Mouse (Mus musculus) hindbrain, embryonic 12.5 days (tissue): Measurements from ENCODE around the gene Ptn. TPM values are rescaled to one million over a fixed set of nuclear protein-coding genes. Genes with fewer than 3 reads are reported as not detected.
A peak's percentile ranks its signal among the peaks of the same experiment; 100 is the strongest.

Source experiments
- ATAC-seq: fragments of 200-750 bp; cut with Nextera tagmentation; 2 replicates; pipeline ENCODE4 v1.8.0; 2017; ENCODE audit warnings: moderate TSS enrichment; ENCODE audit not compliant: low FRiP score
- H3K27ac ChIP-seq: fragments of 300-500 bp; sonication (generic); 2 replicates; pipeline ENCODE4 v1.5.1; 2016; ENCODE audit warnings: mild to moderate bottlenecking
- H3K27me3 ChIP-seq: fragments of 300-500 bp; sonication (generic); 2 replicates; pipeline ENCODE4 v1.6.1; 2016; ENCODE audit warnings: mild to moderate bottlenecking
- H3K36me3 ChIP-seq: fragments of 300-500 bp; sonication (generic); 2 replicates; pipeline ENCODE4 v1.6.1; 2016; ENCODE audit warnings: mild to moderate bottlenecking
- H3K4me1 ChIP-seq: fragments of 300-500 bp; sonication (generic); 2 replicates; pipeline ENCODE4 v1.6.1; 2016
- H3K4me2 ChIP-seq: fragments of 300-500 bp; sonication (generic); replicated peaks from 2 replicates; pipeline ENCODE4 v1.6.1; 2016; ENCODE audit warnings: mild to moderate bottlenecking
- H3K4me3 ChIP-seq: fragments of 300-500 bp; sonication (generic); 2 replicates; pipeline ENCODE4 v1.5.1; 2016; ENCODE audit warnings: mild to moderate bottlenecking
- H3K9ac ChIP-seq: fragments of 300-500 bp; sonication (generic); 2 replicates; pipeline ENCODE4 v1.6.1; 2016; ENCODE audit warnings: mild to moderate bottlenecking, moderate library complexity
- H3K9me3 ChIP-seq: fragments of 300-500 bp; sonication (generic); replicated peaks from 2 replicates; pipeline ENCODE4 v1.6.1; 2016; ENCODE audit warnings: mild to moderate bottlenecking
- WGBS: fragments of 180-500 bp; shearing (Covaris S2); methylation state at CpG from one replicate; pipeline ENCODE4 v1.1.7; 2016; 5-methylcytosine and 5-hydroxymethylcytosine counted together
- polyA plus RNA-seq: library from polyadenylated mRNA; unstranded; fragments of >200 nt; fragmentation: Nextera tagmentation; extraction: Ambion mirVana; gene quantifications from 2 replicates; pipeline ENCODE4 v1.2.1, GENCODE M21; 2016

The Ptn gene
- polyA plus RNA-seq, 1 experiment from 2014 or later, result 500 TPM

DNA sequence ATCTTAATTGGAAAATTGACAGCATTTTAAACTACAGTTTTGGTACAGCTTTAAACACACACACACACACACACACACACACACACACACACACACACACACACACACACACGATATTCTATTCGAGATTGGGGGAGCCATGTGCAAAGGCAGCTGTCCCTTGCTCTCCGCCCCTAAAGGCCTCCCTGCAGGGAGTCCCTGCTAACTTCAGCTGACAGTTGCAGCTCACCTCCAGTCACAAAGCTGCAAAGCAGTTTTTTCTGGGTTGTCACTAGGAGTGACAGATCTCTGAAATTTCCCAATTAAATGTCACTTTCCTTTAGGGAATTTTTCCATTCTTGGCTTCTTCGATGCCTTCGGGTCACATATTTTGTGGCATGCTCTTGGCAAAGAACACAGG, 428 bp upstream of the Ptn start:
- peak overlapping the region; percentile 54 for H3K4me3 ChIP-seq
- peak overlapping the region; percentile 85 for H3K27ac ChIP-seq
- WGBS, result 8% methylated on average over 5 of the region's 5 CpGs
- peaks cover 17% of the 10 kb centered on the region for H3K4me1 ChIP-seq
- no peaks in the 10 kb centered on the region for H3K36me3 ChIP-seq
- H3K9me3 ChIP-seq, result no peaks in the 10 kb centered on the region
- no peaks in the 10 kb centered on the region for H3K27me3 ChIP-seq
- peak overlapping the region; percentile 79; the same call in 1 of the 2 replicates for H3K9ac ChIP-seq
- peak; percentile 20; the same call in 1 of the 2 replicates for ATAC-seq
- peak overlapping the region; percentile 59 for H3K4me2 ChIP-seq

DNA sequence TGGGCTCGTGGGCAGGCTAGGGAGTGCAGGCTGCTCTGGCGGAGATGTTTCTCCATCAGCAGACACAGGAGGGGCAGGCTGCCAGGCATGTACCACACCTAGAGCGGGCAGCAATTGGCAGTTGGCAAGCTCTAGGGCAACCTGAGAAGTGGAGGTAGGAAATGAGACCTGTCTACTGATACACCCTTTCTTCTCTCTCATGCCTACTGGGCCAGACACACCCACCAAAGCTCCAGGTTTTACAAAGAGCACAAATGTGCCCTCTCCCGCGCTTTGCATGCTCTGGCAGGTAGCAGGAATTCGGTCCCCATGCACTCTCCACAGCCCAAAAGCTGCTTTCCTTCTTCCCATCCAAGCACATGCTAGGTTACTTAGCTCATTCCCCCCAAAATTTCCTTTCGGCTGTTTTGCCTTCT, 701 bp downstream of the Ptn start:
- peak overlapping the region; percentile 85 for H3K27ac ChIP-seq
- no peaks in the 10 kb centered on the region for H3K9me3 ChIP-seq
- H3K9ac ChIP-seq, result peak overlapping the region; percentile 79
- H3K36me3 ChIP-seq, result no peaks in the 10 kb centered on the region
- peak; percentile 61 for ATAC-seq
- H3K4me2 ChIP-seq, result peak overlapping the region; percentile 59
- peak overlapping the region; percentile 54 for H3K4me3 ChIP-seq
- 2% methylated on average over 7 of the region's 7 CpGs for WGBS
- no peaks in the 10 kb centered on the region for H3K27me3 ChIP-seq
- peaks cover 17% of the 10 kb centered on the region for H3K4me1 ChIP-seq

DNA sequence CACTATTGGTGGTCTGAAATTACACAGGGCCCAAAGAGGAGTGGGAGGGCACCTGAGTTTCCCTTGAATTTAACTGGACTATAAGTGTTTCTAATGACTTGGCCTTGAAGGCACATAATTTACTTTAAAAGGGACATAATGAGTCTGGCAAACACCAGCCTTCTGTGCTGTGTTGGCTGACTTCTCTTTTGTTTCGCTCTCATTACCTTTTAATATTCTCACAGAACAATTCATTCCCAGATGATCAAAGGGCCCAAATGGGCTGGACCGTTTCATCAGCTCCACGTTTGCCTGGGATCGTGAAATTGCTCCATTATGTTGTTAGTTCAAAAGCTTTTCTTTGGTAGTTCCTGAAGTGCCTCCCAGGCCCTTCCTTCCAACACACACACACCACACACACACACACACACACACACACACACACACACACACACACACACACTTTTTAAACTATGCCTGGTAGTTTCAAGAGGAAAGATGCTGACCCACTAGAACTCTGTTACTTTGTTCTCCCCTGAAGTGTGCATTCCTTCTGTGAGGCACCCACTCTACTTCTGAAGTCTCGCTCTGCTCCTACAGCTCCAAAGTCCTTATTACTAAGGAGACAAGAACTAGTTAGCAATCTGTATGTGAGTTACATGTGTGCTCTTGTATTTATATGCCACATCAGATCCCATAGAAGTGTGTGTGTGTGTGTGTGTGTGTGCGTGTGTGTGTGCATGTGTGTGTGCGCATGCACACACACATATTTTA, 1.5 kb downstream of the Ptn start:
- Histone ChIP-seq H3K4me2 (peak overlapping the region; percentile 59), H3K27ac (peak overlapping the region; percentile 85; the same call in 1 of the 2 replicates), H3K36me3 (no peaks in the 10 kb centered on the region), H3K4me3 (peak overlapping the region; percentile 54), H3K4me1 (peaks cover 17% of the 10 kb centered on the region), H3K9ac (peak overlapping the region; percentile 79), H3K9me3 (no peaks in the 10 kb centered on the region), H3K27me3 (no peaks in the 10 kb centered on the region)
- no peak for ATAC-seq
- WGBS, result 20% methylated on average over 7 of the region's 7 CpGs

DNA sequence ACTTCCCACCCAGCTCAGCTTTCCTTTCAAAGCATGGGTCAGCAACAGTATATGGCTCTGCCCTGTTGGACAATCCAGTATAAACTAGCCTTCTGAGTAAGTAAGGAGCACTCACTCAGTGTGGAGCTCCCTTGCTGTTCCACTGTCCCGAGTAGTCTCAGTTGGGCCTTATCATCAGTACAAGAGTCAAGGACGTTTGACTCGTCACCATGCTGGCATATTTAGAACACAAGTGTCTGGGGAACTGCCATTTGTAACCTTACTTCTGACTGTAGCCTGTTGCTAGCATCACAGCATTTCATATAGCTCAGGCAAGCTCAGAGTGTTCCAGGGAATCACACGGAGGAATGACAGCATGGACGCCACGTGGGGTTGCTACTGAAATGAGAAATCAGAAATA, 3.1 kb downstream of the Ptn start:
- Histone ChIP-seq H3K27ac (no peak overlapping the region), H3K4me2 (peak overlapping the region; percentile 24), H3K36me3 (no peaks in the 10 kb centered on the region), H3K9me3 (no peaks in the 10 kb centered on the region), H3K9ac (no peak overlapping the region), H3K4me1 (peaks cover 17% of the 10 kb centered on the region), H3K4me3 (peak overlapping the region; percentile 14; the same call in 1 of the 2 replicates), H3K27me3 (no peaks in the 10 kb centered on the region)
- 75% methylated on average over 6 of the region's 6 CpGs for WGBS
- ATAC-seq, result no peak

DNA sequence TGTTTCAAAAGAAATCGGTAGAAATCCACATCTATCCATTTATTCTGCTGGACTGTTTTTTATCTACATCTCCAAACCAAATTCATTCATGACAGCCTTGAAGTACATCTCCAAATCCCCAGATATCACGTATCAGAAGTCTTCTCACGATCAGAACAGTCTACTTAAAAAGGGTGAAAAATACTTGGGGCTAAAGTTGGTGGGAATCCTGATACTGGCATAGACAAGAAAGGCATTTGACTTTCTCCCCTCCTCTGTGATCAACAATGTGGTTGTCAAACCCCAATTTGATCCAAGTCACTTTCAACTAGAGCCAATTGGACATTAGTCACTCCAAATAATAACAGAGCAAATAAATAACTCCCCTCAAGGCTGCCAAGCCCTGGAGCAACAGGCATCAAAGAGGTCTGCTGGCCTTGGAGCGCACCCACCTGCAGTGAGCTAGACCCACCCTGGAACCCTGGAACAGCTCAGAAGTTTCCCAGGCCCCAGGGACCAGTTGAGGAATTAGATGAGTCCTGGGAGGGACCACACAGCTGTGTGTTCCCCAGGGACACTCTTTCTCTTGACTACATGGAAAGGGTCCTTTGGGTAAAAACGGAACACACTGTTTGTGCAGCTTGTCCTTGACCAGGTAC, 9.6 kb downstream of the Ptn start:
- Histone ChIP-seq H3K36me3 (no peaks in the 10 kb centered on the region), H3K27me3 (no peaks in the 10 kb centered on the region), H3K27ac (no peak overlapping the region), H3K9ac (no peak overlapping the region), H3K4me3 (no peak overlapping the region), H3K9me3 (no peaks in the 10 kb centered on the region), H3K4me2 (no peak overlapping the region), H3K4me1 (peaks cover 14% of the 10 kb centered on the region)
- ATAC-seq, result no peak
- WGBS, result 73% methylated on average over 5 of the region's 5 CpGs

DNA sequence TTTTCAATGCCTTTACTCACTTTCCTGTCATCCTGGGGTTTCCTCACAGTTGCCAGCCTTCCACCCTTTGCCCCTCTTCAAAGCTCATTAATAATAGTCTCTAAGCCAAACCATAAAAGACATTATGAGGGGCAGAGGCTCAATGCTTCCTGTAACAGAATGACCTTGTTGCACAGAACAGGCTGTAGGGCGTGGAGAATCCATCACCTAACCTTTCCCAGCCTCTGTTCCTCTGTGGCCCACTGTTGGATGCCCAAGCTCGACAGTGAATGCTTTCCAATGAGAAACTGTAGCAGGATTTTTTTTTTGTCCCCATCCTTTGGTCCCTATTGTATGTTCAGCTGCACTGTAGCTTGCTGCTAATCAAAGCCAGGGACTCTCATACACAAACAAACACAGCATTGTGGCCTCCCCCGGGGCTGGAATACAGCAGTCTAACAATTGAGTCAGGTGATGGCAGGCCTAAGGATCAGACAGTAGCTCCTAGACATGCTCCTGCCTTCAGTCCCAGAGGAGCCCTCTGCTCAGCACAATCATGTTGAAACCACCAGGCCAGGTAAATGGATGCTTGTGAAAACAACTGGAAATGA, 12.9 kb downstream of the Ptn start:
- Histone ChIP-seq H3K9ac (no peak overlapping the region), H3K4me2 (peak overlapping the region; percentile 15; the same call in 1 of the 2 replicates), H3K9me3 (no peaks in the 10 kb centered on the region), H3K4me3 (no peak overlapping the region), H3K36me3 (no peaks in the 10 kb centered on the region), H3K27ac (peak overlapping the region; percentile 72), H3K27me3 (no peaks in the 10 kb centered on the region), H3K4me1 (peaks cover 14% of the 10 kb centered on the region)
- peak; percentile 71 for ATAC-seq
- WGBS, result 25% methylated on average over 3 of the region's 3 CpGs

DNA sequence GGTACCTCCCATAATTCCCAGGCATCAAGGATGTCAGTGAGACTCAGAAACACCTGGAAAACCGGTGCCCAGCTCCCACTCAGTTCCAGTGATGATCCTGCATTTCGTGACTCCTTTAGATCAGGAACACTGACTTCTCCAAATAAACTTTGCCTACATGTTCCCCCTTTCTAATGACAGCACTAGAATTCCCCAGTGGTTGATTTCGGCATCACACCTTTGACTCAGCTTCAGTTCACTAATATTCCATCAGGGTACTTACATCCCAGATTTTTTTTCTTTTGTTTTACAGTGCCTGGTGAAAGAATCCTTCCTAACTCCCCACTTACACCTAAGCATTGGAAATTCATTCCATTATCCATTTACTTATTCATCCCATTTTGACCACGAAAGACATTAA, 15.5 kb downstream of the Ptn start:
- H3K4me3 ChIP-seq, result no peak overlapping the region
- WGBS, result 77% methylated on average over 4 of the region's 4 CpGs
- H3K27ac ChIP-seq, result no peak overlapping the region
- ATAC-seq, result no peak
- peaks cover 17% of the 10 kb centered on the region for H3K4me1 ChIP-seq
- no peaks in the 10 kb centered on the region for H3K9me3 ChIP-seq
- H3K36me3 ChIP-seq, result no peaks in the 10 kb centered on the region
- no peaks in the 10 kb centered on the region for H3K27me3 ChIP-seq
- no peak overlapping the region for H3K4me2 ChIP-seq
- H3K9ac ChIP-seq, result no peak overlapping the region

DNA sequence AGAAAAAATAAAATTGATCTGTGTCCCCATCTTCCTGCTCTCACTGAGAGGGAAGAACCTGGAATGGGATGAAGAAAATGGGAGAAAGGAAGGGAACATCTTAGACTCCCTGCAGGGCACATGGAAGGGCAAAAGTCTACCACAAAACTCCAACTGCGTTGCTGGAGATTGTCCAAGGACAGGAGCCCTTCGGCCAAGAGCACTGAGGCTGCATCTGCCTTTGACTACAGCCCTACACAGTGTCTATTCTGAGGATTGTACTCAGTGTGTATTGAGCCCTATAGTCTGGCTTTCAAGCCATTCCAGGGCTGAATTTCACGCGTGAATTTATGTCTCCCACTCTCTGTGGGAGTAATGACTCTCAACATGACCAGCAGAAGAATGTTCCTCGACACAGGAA, 16.2 kb downstream of the Ptn start:
- Histone ChIP-seq H3K4me1 (peaks cover 19% of the 10 kb centered on the region), H3K9ac (no peak overlapping the region), H3K4me2 (no peak overlapping the region), H3K36me3 (no peaks in the 10 kb centered on the region), H3K9me3 (no peaks in the 10 kb centered on the region), H3K4me3 (no peak overlapping the region), H3K27me3 (no peaks in the 10 kb centered on the region), H3K27ac (no peak overlapping the region)
- no peak for ATAC-seq
- WGBS, result 67% methylated on average over 5 of the region's 5 CpGs

DNA sequence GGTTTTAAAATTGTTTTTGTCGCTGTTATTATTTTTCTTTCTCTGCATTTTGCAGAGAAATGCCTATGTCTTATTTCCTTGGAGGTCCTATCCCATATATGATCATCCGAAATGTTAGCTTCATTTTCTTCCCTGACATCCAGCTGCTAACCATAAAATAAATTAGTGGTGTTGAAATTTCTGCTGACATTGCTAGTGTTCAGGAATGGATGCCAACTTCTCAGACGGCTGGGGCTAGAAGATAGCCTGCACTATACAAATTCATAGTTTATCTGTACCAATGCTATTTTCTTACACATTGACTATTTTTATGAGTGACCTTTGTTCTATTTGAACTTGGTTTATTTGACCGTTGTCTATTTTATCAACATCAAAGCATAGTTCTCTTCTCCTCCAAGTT, 20.8 kb downstream of the Ptn start:
- H3K36me3 ChIP-seq, result no peaks in the 10 kb centered on the region
- WGBS, result 51% methylated on average over 4 of the region's 4 CpGs
- no peak for ATAC-seq
- H3K27ac ChIP-seq, result peak overlapping the region; percentile 70
- H3K9ac ChIP-seq, result no peak overlapping the region
- no peak overlapping the region for H3K4me2 ChIP-seq
- H3K9me3 ChIP-seq, result no peaks in the 10 kb centered on the region
- peaks cover 11% of the 10 kb centered on the region for H3K27me3 ChIP-seq
- peaks cover 34% of the 10 kb centered on the region for H3K4me1 ChIP-seq
- H3K4me3 ChIP-seq, result no peak overlapping the region

DNA sequence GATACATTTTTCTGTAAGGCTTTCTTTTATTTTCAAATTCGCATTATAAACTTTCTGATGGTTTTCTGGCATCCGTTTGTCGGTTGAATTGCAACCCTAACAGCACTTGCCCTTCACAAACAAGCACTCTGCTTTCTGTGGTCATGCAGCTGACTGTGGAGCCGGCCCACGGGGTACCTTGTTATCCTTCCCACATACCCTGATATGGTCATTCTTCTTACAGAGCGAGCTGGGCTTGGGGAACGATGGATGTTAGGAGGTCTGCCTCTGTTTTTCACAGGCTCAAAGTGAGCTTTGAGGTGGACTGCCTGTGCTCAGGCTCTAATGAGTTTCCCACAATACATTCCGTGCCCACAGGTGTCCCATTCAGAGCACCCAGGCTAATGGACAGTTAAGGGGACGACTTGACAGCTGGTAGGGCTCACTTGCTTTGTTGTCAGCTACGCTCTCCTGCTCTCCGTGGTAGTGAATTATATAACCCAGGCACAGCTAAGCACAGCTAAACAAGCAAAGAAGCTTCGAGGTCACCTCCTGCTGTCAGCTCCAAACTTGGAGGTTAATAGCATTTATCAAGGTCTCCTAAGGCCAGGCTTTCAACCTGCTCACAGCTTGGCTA, 21.3 kb downstream of the Ptn start:
- Histone ChIP-seq H3K4me2 (peak overlapping the region; percentile 22), H3K9me3 (no peaks in the 10 kb centered on the region), H3K27me3 (peaks cover 15% of the 10 kb centered on the region), H3K4me3 (no peak overlapping the region), H3K36me3 (no peaks in the 10 kb centered on the region), H3K9ac (no peak overlapping the region), H3K4me1 (peaks cover 36% of the 10 kb centered on the region), H3K27ac (peak overlapping the region; percentile 70)
- ATAC-seq, result peak; percentile 75
- WGBS, result 22% methylated on average over 12 of the region's 12 CpGs

DNA sequence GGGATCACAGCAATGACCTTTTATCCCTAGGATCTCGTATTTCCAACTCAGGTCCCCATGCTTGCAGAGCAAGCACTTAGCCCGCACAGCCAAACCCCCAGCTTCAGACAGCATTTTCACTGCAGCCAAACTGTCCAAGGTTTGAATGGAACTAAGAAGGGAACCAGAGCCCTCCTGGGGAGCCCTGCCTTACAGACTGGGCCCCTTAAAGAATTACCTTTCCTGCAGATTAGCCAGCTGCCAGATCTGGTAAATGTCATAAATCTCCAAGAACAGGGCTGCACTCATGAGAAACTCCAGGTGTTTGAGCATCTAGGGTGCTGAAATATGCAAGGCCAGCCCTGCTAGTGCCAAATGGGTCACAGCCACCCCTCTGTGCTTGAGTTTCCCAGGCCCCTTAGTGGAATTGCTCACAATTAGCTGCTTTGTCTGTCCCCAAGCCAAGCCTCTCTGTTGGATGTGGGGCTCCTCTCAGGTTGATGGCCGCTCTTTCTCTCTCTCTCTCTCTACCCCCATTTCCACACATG, 25.3 kb downstream of the Ptn start:
- ATAC-seq, result peak; percentile 59; the same call in 1 of the 2 replicates
- H3K27me3 ChIP-seq, result peaks cover 31% of the 10 kb centered on the region
- H3K4me1 ChIP-seq, result peaks cover 35% of the 10 kb centered on the region
- H3K9ac ChIP-seq, result no peak overlapping the region
- H3K36me3 ChIP-seq, result no peaks in the 10 kb centered on the region
- no peaks in the 10 kb centered on the region for H3K9me3 ChIP-seq
- no peak overlapping the region for H3K4me2 ChIP-seq
- WGBS, result 32% methylated on average over 3 of the region's 3 CpGs
- no peak overlapping the region for H3K4me3 ChIP-seq
- peak overlapping the region; percentile 58 for H3K27ac ChIP-seq

DNA sequence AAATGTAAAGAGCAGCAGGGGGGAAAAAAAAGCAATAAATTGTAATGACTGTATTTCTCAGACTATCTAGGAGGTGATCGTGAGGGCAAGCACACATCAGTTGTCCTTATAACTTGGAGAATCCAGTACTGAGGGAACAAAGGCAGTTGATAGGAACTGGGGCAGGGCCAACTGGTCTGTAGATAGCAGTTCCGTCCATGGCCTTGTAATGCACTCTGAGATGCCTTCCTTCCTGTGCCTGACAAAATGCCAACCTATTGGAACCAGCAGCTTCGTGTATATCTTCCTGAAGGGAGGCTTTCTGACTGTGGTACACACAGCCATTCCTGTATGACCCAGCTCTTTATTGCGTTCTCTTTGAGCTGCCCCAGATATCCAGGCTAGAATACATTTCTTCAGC, 27.5 kb downstream of the Ptn start:
- no peak overlapping the region for H3K27ac ChIP-seq
- no peak overlapping the region for H3K4me3 ChIP-seq
- H3K36me3 ChIP-seq, result no peaks in the 10 kb centered on the region
- no peak for ATAC-seq
- peaks cover 34% of the 10 kb centered on the region for H3K4me1 ChIP-seq
- H3K27me3 ChIP-seq, result peaks cover 29% of the 10 kb centered on the region
- WGBS, result 74% methylated on average over 4 of the region's 4 CpGs
- no peak overlapping the region for H3K9ac ChIP-seq
- H3K4me2 ChIP-seq, result no peak overlapping the region
- H3K9me3 ChIP-seq, result no peaks in the 10 kb centered on the region
